Mouse (Mus musculus) liver, adult 2 months (tissue): ENCODE data around the gene Rmnd5a. TPM values are rescaled to one million over a fixed set of nuclear protein-coding genes. Genes with fewer than 3 reads are reported as not detected.
"Not testable (repeated sequence)": the region's sequence is repeated elsewhere in the genome, so short reads cannot be mapped to it uniquely, and the experiment has no call there.

Experiments used
- DNase-seq: peaks from one replicate; pipeline ENCODE4 v3.0.0-alpha.2; 2011; ENCODE audit warnings: low read depth, low spot score; ENCODE audit errors: extremely low read depth
- H3K27ac ChIP-seq: fragments of 200-500 bp; replicated peaks from 2 replicates; pipeline ENCODE4 v1.5.1; 2012; ENCODE audit warnings: low read depth, mild to moderate bottlenecking, control low read depth, inconsistent platforms, low read length; ENCODE audit not compliant: insufficient read depth
- H3K27me3 ChIP-seq: fragments of 200-500 bp; 2 replicates; pipeline ENCODE4 v1.6.1; 2012; ENCODE audit warnings: mild to moderate bottlenecking, moderate library complexity, low read length, inconsistent platforms; ENCODE audit not compliant: control insufficient read depth, insufficient read depth
- H3K36me3 ChIP-seq: fragments of 200-500 bp; 2 replicates; pipeline ENCODE4 v1.6.1; 2012; ENCODE audit warnings: low read length, inconsistent platforms; ENCODE audit not compliant: control insufficient read depth, insufficient read depth
- H3K4me1 ChIP-seq: fragments of 200-500 bp; 2 replicates; pipeline ENCODE4 v1.6.1; 2011; ENCODE audit warnings: low read length; ENCODE audit not compliant: control insufficient read depth, insufficient read depth
- H3K4me3 ChIP-seq: fragments of 200-500 bp; 2 replicates; pipeline ENCODE4 v1.5.1; 2011; ENCODE audit warnings: low read depth, mild to moderate bottlenecking, control low read depth, low read length, moderate library complexity; ENCODE audit not compliant: insufficient read depth
- H3K79me2 ChIP-seq: fragments of 200-500 bp; 2 replicates; pipeline ENCODE4 v1.6.1; 2012; ENCODE audit warnings: inconsistent platforms, mild to moderate bottlenecking, low read length, moderate library complexity; ENCODE audit not compliant: control insufficient read depth, insufficient read depth
- H3K9ac ChIP-seq: fragments of 200-500 bp; 2 replicates; pipeline ENCODE4 v1.6.1; 2012; ENCODE audit warnings: low read depth, mild to moderate bottlenecking, control low read depth, inconsistent platforms, low read length
- CTCF ChIP-seq: fragments of 200-500 bp; IDR thresholded peaks from 2 replicates; pipeline ENCODE4 v1.5.1; 2011; ENCODE audit warnings: low read depth, low read length, control low read depth
- POLR2A ChIP-seq: fragments of 200-500 bp; IDR thresholded peaks from 2 replicates; pipeline ENCODE4 v1.6.1; 2011; ENCODE audit warnings: low read length, control low read depth; ENCODE audit not compliant: insufficient read depth; ENCODE audit errors: extremely low read depth
- WGBS: fragments of 180-500 bp; shearing (Covaris S2); methylation state at CpG from one replicate; pipeline ENCODE4 v1.1.7; 2018; 5-methylcytosine and 5-hydroxymethylcytosine counted together
- polyA plus RNA-seq: library from polyadenylated mRNA; depleted of rRNA; stranded (reverse); fragments of >200 nt; gene quantifications from 2 replicates; pipeline ENCODE4 v1.2.3, GENCODE M21; 2012
- total RNA-seq: library from RNA; depleted of rRNA; stranded (reverse); fragments of >200 nt; gene quantifications from 2 replicates; pipeline ENCODE4 v1.2.3, GENCODE M21; 2014

The Rmnd5a gene
- total and polyA plus RNA-seq, 2 experiments = 35.3 to 136 TPM

DNA sequence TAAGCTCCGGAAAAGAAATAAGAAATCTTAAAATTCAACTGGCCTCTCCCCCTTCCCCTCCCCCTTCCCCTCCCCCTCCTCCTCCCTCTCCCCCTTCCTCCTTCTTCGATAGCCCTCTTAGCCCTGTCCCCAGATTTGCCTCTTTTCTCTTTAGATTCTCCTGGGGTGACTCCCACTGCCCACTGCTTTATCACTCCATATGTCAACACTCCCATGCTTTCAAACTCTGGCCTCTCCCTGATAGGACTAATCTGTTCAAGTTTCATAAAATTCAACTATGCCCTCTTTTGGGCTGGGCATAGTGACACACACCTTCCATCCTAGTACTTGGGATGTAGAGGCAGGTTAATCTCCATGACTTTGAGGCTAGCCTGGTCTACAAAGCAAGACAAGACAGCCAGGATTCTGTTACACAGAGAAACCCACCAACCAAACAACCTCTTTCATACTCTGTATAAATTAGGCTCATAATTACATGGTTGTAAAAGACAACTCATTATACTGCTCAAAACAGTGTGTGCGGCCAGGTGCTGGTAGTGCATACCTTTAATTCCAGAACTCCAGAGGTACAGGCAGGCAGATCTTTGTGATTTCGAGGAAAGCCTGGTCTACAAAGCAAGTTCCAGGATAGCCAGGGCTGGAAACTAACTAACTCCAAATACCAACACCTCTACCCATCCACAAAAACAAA, 31.5 kb upstream of the Rmnd5a start:
- Histone ChIP-seq H3K4me1 (peaks cover 12% of the 10 kb centered on the region), H3K27ac (no peak overlapping the region), H3K4me3 (no peak overlapping the region), H3K36me3 (no peaks in the 10 kb centered on the region), H3K9ac (no peak overlapping the region), H3K27me3 (no peaks in the 10 kb centered on the region), H3K79me2 (no peaks in the 10 kb centered on the region)
- no peak for DNase-seq
- WGBS = 88% methylated on average over 4 of the region's 4 CpGs
- TF ChIP-seq CTCF (no peak), POLR2A (no peak)

DNA sequence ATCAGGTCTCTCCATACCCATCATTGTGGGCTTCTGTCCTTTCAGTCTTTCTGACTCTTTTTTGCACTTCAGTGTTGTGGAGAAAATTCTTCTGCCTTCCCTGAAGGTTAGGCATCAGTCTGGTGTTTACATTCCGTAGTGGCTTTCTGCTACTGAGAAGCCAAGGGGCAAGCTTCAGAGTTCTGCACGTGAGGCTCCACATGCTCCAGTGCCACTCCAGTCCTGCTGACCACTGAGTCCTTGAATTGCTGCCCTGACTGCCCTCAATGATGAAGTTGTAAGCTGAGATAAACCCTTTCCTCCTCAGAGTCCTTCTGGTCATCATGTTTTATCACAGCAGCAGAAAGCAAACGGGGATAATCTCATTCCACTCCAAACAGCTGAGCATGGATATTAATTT, 28.9 kb upstream of the Rmnd5a start:
- TF ChIP-seq POLR2A (no peak), CTCF (no peak)
- Histone ChIP-seq H3K4me1 (no peaks in the 10 kb centered on the region), H3K36me3 (no peaks in the 10 kb centered on the region), H3K27ac (no peak overlapping the region), H3K27me3 (no peaks in the 10 kb centered on the region), H3K79me2 (no peaks in the 10 kb centered on the region), H3K4me3 (no peak overlapping the region), H3K9ac (no peak overlapping the region)
- DNase-seq = no peak
- WGBS = 65% methylated on average over 3 of the region's 3 CpGs

DNA sequence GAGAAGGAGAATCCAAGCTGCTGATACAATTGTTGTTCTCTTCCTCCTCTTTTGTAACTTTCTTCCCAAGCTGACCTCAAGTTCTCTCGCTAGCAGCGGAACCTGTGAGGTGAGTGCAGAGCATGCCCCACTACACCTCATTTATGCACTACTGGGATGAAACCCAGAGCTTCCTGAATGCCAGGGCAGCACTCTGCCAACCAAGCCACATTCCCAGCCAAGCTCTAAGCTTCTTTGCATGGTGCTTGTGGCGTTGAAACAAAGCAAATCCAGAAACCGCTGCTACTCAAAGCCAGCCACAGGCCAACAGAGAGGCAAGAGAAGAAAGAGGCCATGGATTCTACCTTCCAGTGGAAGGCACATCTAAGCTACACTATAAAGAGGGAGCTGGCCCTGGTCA, 27.3 kb upstream of the Rmnd5a start:
- no peaks in the 10 kb centered on the region for H3K4me1 ChIP-seq

DNA sequence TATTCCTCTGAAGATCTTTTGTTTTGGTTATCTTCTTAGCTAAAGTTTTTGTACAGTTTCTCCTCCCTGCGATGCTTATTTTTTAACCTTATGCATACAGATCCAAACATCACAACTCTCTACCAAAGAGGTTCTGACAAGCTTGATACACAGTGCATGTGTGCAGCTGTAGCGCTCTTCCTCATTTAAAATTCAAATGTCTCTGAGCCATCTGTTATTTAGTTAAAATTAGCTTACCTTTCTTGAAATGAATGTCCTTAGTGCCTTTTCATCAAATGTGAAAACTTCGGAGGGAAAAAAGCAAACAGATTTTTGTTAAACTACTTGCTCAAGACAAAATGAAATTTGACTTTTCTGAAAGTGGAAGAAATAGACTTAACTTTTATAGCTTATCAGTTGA, 24.7 kb upstream of the Rmnd5a start:
- Histone ChIP-seq H3K36me3 (no peaks in the 10 kb centered on the region), H3K27ac (no peak overlapping the region), H3K27me3 (no peaks in the 10 kb centered on the region), H3K9ac (no peak overlapping the region), H3K4me3 (no peak overlapping the region), H3K79me2 (no peaks in the 10 kb centered on the region), H3K4me1 (no peaks in the 10 kb centered on the region)
- WGBS = 91% methylated on average over 3 of the region's 3 CpGs
- DNase-seq = no peak
- no peak for TF ChIP-seq POLR2A
- TF ChIP-seq CTCF = no peak

More for the DNA sequence above, 27.3 kb upstream of the Rmnd5a start:
- Histone ChIP-seq H3K9ac (no peak overlapping the region), H3K4me3 (no peak overlapping the region), H3K27ac (no peak overlapping the region), H3K79me2 (no peaks in the 10 kb centered on the region), H3K36me3 (no peaks in the 10 kb centered on the region), H3K27me3 (no peaks in the 10 kb centered on the region)
- DNase-seq = no peak
- no peak for TF ChIP-seq POLR2A
- no peak for TF ChIP-seq CTCF
- WGBS = 88% methylated on average over 4 of the region's 4 CpGs

DNA sequence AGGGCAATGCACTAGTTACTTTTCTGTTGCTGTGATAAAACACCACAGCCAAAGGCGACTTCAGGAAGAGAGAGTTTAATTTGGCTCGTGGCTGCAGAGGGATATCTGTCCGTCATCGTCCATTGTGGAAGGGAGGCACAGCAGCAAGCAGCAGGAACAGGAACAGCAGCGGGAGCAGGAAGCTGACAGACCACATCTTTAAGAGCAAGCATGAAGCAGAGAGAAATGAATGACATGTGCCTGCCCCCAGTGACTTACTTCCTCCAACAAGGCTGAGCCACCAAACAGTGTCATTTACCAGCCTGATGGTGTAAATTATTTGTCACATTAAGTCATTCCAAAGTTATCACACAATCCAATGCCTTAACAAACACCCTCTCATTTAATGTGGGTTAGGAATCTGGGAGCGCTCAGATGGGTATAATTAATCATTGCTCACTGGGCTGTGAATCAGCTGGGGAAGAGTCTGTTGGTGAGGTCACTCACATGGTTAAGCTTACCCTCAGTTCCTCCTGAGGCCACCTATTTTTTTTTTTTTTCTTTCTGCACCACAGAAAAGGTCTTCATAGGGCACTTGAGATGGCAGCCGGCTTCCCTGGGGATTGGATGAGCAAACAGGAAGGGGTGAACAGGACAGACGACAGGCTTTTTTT, 17.6 kb upstream of the Rmnd5a start:
- no peaks in the 10 kb centered on the region for H3K4me1 ChIP-seq
- H3K4me3 ChIP-seq = no peak overlapping the region
- TF ChIP-seq CTCF = no peak
- TF ChIP-seq POLR2A = no peak
- no peak for DNase-seq
- H3K36me3 ChIP-seq = no peaks in the 10 kb centered on the region
- H3K27ac ChIP-seq = no peak overlapping the region
- 80% methylated on average over 8 of the region's 8 CpGs for WGBS
- H3K27me3 ChIP-seq = no peaks in the 10 kb centered on the region
- no peak overlapping the region for H3K9ac ChIP-seq
- no peaks in the 10 kb centered on the region for H3K79me2 ChIP-seq

DNA sequence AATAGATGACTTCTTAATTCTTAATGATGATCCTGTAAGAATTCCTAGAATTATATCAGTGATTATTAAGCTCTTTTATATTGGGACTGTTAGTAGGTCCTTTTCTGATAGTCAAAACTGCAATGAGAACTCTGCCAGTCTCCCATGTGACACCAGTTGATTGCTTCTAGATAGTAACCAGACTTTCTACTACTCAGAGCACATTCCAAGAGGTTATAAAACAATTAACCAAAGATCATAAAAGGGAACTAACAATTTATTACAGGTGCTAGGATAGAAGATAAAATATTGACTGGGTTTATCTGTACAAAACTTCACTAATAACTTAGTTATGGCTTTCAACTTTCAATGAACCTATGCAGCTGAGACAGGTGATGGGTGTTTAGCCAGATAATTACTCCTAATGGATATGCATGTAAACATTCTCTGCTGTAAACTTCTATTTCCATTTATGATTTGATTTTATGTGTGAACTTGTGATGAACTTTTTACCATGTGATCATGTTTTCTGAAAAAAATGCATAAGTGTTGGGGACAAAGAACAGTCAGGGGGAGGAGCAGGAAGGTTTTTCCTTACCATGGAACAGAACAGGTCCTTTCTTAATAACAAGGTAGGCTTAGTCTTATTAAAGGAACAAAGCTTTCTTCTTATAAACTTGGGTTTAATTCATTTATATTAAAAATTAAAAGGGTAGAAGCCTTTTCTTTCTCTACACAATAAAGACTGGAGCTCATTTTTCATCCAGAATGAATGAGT, 13.7 kb upstream of the Rmnd5a start:
- H3K79me2 ChIP-seq, DNase-seq, H3K4me3 ChIP-seq, H3K27me3 ChIP-seq, H3K4me1 ChIP-seq, H3K27ac ChIP-seq, H3K9ac ChIP-seq, H3K36me3 ChIP-seq: not testable (repeated sequence)
